In the genomic region with DNA sequence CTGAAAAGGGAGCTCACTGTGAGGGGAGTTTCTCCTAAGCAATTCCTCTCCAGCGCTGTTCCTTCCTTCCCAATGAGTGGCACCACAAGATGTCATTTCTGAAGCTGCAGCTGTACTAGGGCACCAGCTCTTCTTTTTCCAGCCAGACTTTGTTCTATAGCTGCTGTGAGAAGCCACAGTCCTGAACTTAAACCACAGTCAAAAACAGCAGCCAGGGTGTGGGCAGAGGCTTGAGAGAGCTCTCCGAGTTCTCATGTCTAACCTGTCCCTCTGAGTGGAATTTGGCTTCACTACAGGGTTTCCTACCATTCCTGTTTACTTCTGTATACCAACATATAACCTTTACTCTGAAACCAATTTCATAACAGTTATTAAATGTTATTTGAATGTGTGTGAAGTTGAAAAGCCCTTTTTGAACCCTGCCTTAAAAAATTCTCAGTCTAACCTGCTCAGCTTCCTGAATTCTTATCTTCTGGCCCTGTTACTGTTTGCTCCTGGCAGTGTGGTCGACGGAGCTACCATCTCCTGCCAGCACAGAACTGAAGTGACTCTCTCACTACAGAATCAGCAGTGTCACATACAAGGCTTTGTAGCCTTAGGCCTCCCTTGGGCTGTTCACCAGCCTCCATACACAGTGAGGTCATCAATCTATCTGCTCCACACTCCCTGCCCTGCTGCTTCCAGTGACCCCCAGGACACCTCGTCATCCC, we compare ENCODE assay signal across 19 mouse cellular contexts. TPM values are rescaled to one million over a fixed set of nuclear protein-coding genes. Genes with fewer than 3 reads are reported as not detected.
"Had no signal": no experiment of that assay in that cellular context is flagged by ENCODE, and none has a peak within 500 bp of the region (broad histone marks: within the 10 kb centered on the region; RNA-seq: fewer than 3 reads in every experiment).

No protein-coding gene starts in this region.

- H3K4me1 ChIP-seq: kidney, embryonic 15.5 days; midbrain, embryonic 15.5 days; neural tube, embryonic 12.5 days; neural tube, embryonic 15.5 days had no signal

- H3K4me2 ChIP-seq: kidney, embryonic 15.5 days; liver, embryonic 13.5 days; midbrain, embryonic 15.5 days; neural tube, embryonic 12.5 days; neural tube, embryonic 15.5 days had no signal

- ATAC-seq: midbrain, embryonic 15.5 days had no signal

- H3K9me3 ChIP-seq: kidney, embryonic 15.5 days; liver, embryonic 13.5 days; midbrain, embryonic 10.5 days; midbrain, embryonic 15.5 days; neural tube, embryonic 12.5 days; neural tube, embryonic 15.5 days had no signal

- H3K9ac ChIP-seq: kidney, embryonic 15.5 days; liver, embryonic 13.5 days; midbrain, embryonic 15.5 days; neural tube, embryonic 12.5 days; neural tube, embryonic 15.5 days had no signal

- H3K27me3 ChIP-seq: kidney, embryonic 15.5 days; liver, embryonic 13.5 days; midbrain, embryonic 15.5 days; neural tube, embryonic 12.5 days; neural tube, embryonic 15.5 days had no signal

- H3K4me3 ChIP-seq: kidney, embryonic 15.5 days; left cerebral cortex, adult 2 months; liver, embryonic 13.5 days; midbrain, embryonic 10.5 days; midbrain, embryonic 15.5 days; neural tube, embryonic 12.5 days; neural tube, embryonic 15.5 days had no signal

- H3K27ac ChIP-seq: kidney, embryonic 15.5 days; left cerebral cortex, adult 2 months; liver, embryonic 13.5 days; midbrain, embryonic 10.5 days; midbrain, embryonic 15.5 days; neural tube, embryonic 12.5 days; neural tube, embryonic 15.5 days had no signal

- DNase-seq: kidney, adult 11 months; kidney, adult 8-10 months; kidney, postnatal 10 days; kidney, postnatal 36 days; layer of hippocampus, postnatal 36 days; liver, embryonic 13.5 days; lung, adult 2 months; lung, postnatal 14 days; lung, postnatal 4 days; thymus, postnatal 25 days had no signal

- H3K36me3 ChIP-seq: midbrain, embryonic 15.5 days; neural tube, embryonic 12.5 days had no signal

RNA-seq across cellular contexts. Expression of gene Dmrta2, which starts 14.1 kb away (rescaled TPM):
- total RNA-seq: liver, adult 2 months; megakaryocyte, adult 5-6 weeks had no signal
- polyA plus RNA-seq: liver, embryonic 13.5 days; neural tube, embryonic 15.5 days; thymus, postnatal 0 days had no signal
